Mouse (Mus musculus) CH12F3 (cell line): Measurements from ENCODE around the gene Maml3.

ENCODE experiments used
- in situ Hi-C: fragments of 300-500 bp; cut with MboI; formaldehyde crosslinking; loops from 2 replicates; pipeline ENCODE4 v1.14.3; 2020; ENCODE audit warnings: low sequenced_read_pairs

The Maml3 gene

GRCm38 (mm10) chr3:51727487-51727886 is 377.4 kb downstream of the Maml3 start:
- in situ Hi-C loops = no loop called here

DNA sequence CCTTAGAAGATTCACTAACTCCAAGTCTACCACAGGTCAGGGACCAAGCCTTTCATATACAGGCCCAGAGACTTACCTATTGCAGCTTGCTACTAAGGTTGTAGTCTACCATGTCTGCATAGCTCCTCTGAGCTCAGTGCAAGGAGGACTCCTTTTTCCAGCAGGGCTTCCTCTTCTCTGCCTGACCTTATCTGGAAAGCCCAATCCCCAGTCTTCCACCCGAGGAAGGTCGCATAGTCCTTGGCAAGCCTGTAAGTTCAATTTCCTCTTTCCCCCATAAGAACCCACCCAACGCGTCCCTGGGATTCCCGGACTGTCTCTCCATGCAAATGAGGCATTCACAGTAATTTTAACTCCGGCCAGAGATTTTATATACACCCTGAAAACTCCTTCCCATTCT is 378.6 kb downstream of the Maml3 start:
- in situ Hi-C loops = no loop called here

GRCm38 (mm10) chr3:51719982-51720381 is 384.9 kb downstream of the Maml3 start:
- in situ Hi-C loops = no loop called here

DNA sequence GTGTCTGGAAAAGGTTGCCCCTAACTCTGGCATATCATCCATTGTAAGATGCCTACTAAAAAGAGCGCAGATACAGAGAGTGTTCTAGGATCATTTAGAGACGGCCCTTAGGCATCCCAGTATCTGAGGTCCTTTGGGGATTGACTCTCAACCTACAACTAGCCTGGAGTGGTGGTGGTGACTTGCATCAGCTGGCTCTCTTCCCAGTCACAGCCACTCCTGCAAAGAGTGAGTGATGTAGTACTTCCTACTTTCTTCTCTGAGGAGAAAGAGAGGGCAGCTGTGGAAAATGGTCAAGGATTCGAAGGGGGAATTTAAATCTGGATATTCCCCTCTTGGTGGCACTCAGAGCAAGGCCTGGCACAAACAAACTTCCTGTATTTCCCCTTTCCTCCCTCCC is 385.5 kb downstream of the Maml3 start:
- in situ Hi-C loops = no loop called here

DNA sequence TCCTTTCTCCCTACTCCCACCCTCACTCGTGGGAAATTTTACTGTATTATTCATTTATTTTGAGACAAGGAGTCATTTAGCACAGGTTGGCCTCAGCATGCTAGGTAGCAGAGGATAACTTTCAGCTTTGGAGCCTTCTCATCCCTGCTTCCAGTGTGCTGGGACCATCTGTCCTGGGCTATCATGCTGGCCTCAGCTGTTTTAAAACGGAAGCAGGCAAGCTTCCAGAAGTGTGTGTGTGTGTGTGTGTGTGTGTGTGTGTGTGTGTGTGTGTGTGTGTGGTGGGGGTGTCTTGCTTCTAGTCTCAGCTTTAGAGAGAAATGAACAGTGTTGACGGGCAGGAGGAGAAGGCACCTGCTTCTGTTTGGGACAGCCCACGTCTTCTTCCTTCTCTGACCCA is 387.0 kb downstream of the Maml3 start:
- in situ Hi-C loops = no loop called here

- in situ Hi-C loops = no loop called here
Measured at GRCm38 (mm10) chr3:51717455-51717854, 387.4 kb downstream of the Maml3 start.

DNA sequence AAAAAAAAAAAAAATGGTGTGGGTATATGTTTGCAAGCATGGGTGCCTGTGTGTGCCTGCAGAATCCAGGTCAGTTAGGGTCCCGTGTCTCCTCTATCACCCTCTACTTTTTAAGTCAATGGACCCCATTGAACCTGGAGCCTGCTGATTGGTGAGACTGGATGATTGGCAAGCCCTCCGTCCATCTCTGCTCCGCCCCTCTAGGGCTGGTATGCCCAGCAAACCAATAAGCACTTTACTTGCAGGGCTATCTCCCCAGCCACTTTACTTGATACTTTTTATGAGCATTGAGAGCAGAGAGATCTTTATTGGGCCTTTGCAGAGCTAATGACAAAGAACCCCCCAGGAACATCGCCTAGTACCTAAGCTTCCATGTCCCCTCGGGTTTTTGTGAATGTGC is 390.4 kb downstream of the Maml3 start:
- in situ Hi-C loops = no loop called here

GRCm38 (mm10) chr3:51713233-51713632 is 391.6 kb downstream of the Maml3 start:
- in situ Hi-C loops = no loop called here

DNA sequence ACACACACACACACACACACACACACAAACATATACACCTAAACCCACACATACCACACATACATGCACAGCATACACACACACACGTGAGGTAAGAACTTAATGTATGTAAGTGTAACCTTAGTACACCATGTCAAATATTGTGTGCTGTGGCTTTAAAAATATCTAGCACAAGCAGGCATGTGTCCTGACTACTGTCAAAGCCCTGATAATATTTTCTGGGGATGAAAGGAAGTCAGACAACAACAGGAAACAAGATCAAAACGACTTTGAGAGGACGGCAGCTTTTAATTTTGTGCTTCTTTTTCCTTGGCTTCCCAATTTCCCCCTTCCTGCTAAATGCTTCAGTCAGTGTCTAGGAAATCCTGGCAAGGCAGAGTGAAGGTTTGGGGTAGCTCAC is 392.5 kb downstream of the Maml3 start:
- in situ Hi-C loops = no loop called here

DNA sequence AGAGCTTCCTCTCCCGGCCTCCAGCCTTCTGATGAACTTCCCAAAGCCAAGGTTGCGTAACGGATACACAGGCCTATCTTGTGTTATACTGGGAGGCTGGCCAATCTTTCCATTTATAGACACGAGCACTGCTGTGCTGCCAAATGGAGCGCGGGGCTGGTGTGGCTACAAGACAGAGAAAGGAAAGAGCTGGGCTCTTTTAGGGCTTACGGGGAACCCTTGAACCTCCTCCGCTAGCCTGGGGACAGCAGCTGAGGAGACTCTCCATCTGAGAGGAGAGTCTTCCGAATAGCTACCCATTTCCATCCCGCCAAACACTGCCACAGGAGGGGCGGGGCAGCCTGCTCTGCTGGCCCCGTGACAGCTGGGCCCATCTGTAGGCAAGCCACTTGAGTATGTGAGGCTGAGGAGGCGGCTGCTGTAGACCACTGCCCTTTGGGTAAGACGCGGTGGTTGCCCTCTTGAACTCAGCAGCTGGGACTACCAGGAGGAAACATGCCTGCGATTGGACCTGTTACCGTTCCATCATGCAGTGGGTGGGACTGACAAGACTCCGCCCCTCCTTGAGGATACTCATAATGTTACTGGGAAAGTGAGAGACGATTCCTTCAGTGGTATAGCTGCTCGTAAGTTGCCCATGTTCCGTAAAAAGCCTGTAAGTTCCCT is 396.0 kb downstream of the Maml3 start:
- in situ Hi-C loops = no loop called here

DNA sequence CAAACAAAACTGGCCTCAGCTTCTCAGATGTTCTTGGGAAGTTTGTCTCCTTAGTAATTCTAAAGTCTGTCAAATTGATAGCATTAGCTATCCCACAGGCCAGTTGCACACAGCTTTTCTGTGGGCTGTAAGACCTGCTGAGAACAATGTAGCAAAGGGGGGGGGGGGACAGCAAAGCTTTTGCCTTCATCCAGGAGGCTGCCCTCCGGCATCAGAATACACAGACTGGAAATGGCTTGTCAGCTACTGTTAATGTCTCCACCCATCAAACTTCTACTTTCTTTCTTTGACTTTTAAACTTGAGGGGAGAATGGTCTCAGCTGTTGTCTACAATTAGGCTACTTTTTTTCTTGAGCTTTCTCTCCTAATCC is 396.5 kb downstream of the Maml3 start:
- in situ Hi-C loops = no loop called here

DNA sequence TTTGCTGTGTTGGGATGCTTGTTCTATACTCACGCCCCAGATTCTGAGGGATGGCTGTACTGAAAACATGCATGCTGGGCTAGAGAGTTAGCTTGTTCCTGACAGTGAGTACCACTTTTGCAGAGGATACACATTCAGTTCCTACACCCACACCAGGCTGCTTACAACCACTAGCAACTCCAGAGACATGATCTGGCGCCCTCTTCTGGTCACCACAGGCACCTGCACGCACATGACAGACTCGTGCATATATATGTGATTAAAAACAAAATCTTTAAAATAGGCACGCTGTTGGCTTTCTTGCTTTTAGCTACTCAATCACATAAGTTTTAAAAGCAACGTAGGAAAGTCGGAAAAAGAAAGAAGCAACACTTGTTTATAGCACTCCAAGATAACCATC is 399.7 kb downstream of the Maml3 start:
- in situ Hi-C loops = no loop called here

DNA sequence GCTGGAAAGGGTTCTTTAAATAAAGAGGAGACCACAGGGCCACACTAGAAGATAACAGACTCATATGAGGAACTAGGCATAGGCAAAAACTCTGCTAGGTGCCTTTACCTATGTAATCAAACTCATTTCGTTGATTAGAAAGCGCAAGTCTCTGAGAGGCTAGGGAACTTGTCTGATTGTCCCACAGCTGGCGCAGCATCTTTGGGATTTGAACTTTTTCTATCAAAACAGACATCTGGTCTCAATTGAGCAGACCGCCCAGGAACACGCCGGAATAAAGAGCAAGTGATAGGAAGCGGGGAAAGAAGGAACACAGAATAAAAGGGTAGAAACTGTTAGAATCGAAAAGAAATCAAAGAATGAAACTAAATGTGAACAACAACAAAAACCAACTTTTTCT is 401.4 kb downstream of the Maml3 start:
- in situ Hi-C loops = no loop called here

- in situ Hi-C loops = no loop called here
Measured at GRCm38 (mm10) chr3:51702701-51703286, 402.1 kb downstream of the Maml3 start.

DNA sequence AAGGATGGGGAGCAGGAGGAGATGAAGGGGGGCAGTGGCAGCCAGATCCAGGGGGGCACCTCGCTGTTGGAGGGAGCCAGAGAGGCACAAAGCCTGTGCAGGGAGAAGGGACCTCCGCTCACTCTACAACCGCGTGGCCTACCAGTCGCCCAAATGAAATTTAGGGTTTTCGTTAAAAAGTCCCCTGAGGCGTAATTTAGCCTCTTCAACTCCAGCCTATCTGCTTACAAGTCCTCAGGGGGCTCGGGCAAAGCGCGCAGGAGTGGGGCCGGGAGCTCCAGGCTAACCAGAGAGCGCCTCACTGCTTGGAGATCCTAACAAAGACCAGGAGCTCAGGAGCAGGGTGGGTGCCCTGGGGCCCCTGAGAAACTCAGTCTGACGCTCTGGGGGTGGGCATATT is 402.9 kb downstream of the Maml3 start:
- in situ Hi-C loops = no loop called here

GRCm38 (mm10) chr3:51701281-51701751 is 403.6 kb downstream of the Maml3 start:
- in situ Hi-C loops = no loop called here

DNA sequence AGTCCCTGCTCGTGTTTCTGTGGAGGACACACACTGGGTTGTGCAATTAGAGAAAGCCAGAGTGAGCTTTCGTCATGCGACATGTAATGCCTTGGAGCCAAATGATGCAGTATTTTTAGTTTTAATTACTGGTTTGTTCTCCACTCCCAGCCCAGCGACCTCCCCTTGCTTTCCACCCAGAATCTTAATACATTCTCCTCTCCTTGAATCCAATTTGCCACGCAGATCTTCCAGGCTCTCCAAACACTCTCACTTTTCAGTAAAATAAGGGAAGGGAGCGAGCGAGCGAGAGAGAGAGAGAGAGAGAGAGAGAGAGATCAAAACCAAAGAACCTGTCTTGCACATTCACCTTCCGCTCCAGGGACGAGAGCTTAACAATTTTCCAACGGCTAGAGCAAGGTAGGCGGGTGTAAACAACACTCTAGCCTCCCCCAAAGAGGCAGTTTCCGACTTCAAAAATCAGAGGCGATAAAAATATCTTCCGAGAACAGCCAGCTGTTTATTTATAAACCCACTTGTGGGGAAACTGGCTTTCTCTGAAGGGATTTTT is 404.1 kb downstream of the Maml3 start:
- in situ Hi-C loops = no loop called here

DNA sequence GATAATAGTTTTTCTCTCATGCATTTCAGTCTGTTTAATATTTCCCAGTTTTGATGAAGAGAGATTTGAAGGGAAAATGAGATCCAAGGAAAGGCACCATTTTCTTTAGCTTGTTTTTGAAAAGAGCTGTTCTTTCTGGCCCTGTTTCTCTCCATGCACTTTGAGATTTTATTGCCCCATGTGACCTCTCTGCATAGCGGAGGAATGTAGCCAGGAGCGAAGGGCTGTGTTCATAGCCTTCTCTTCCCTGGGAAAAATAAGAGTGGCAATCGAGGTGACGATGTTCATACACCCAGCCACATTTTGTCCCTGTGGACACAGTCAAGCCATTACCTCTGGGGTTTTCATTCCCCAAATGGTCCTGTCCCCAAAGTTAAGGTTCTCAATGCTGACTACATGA is 404.8 kb downstream of the Maml3 start:
- in situ Hi-C loops = no loop called here

DNA sequence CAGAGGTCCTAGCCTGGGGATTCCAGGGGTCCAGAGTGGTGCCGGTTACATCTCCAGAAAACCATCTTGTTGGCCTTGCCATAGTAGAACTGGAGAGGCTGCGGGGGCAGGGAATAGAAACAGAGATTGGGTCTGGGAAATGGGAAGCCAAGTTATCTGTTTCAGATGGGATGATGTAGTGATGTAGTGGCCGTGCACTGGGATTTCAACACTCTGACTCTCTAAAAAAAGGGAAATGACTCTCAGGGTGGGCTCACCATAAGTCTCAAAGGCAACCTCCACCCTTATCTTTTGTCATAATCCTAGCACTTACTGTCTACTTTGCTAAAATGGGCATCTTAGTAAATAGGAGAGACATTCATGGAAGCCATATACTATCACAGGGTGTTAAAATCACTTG is 406.9 kb downstream of the Maml3 start:
- in situ Hi-C loops = no loop called here

- in situ Hi-C loops = no loop called here
Measured at GRCm38 (mm10) chr3:51695713-51696112, 409.2 kb downstream of the Maml3 start.

- in situ Hi-C loops = no loop called here
Measured at GRCm38 (mm10) chr3:51694576-51694975, 410.3 kb downstream of the Maml3 start.

GRCm38 (mm10) chr3:51693196-51693595 is 411.7 kb downstream of the Maml3 start:
- in situ Hi-C loops = no loop called here

DNA sequence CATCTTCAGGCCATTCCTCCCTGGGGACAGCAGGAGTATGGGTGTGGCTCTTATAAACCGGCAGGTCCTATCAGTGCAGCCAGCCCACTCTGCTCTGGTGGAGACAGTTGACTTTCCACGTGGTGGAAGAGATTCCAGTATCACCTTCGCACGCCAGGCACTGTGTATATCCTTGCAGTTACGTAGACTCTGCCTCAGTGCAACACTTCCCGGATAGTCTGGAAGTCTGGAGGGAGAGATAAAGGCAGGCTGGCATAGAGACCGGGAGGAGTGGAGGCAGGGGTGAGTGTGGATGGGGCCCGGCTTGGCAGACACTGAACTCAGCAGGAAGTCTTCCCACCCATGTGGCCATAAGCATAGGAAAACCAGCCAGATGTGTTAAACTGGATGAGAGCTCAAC is 416.2 kb downstream of the Maml3 start:
- in situ Hi-C loops = no loop called here
